Mouse (Mus musculus): ENCODE measurements around the gene Med27. TPM values are rescaled to one million over a fixed set of nuclear protein-coding genes. Genes with fewer than 3 reads are reported as not detected.
"Not testable (repeated sequence)": the region's sequence is repeated elsewhere in the genome, so short reads cannot be mapped to it uniquely, and the experiment has no call there.

Gene Med27
- polyA plus RNA-seq, 2 experiments from 2014 or later: 30.7 to 32.3 TPM

DNA sequence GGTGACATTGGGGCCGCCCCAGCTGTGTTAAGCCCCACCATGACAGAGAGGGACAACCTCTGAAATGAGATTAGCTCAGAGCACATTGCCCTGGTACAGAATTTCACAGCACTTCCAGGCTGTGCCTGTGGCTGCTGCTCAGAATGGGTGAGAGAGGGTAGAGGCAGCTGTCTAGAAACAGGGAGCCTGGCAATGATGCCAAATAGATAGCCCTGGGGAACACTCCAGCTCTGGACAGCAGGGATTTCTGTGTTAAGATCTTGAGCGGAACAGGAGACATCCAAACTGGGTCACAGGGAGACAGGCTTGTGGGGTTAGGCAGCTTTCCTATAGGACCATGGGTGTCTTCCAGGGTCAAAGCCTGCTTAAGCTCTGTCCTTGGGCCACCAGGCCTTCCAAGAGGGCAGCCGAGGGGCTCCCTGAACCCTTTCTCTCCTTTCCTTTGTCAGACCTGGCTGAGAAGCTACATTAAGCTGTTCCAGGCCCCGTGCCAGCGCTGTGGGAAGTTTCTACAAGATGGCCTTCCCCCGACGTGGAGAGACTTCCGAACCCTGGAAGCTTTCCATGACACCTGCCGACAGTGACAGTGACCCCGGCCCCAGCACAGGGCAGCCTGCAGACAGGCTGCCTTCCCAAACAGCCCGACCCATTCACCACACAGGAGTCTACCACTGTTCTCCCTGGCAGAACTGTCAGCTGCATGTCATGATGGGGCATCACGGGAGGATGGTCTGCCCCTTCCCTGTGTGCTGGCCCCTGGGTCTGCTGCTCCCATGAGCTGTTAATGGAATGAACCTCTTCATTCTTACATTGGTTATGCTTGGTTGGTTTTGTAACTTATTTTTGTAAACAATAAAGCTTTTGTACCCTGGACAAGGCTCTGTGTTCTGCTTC lies 177.5 kb downstream of the Med27 start:
- ATAC-seq: no peak

DNA sequence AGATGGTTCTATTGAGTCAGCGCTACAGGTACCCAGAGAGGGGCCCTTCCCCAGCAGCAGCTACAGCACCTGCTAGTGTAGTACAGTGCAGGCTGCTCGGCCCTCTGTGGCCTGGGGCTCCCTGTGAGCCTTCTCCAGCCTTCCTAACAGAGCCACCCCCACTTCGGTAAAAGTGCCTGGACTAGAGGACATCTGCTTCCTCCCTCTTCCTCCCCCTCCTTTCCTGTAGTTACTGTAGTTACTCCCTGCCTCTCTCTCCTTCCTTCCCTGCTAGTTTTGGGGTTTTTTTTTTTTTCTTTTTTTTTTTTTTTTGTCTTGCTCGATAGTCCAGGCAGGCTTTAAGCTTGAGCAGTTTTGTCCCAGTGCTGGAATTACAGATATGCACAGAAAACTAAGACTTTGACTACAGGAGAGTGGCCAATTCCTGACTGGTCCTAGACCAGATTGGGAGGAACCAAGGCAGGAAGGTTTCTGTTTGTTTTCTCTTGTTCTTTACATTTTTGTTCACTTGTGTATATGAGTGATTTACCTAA lies 178.7 kb downstream of the Med27 start:
- no peak for ATAC-seq

DNA sequence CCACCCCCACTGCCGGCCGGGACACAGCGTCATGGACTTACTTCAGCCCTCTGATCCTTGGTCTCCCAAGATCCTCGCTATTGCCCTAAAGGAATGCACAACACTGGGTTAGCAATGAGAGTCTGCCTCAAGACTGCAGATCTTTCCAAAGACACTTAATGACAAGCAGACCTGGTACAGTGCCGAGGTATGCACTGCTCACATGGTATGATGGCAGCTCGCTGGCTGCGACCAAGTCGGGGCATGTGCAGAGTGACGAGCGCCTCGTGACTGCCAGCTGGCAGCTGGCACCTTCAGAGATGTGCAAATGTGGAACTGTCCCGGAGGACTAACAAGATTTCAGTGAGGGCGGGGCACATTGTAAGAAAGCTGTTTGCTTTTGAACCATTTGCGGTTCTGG lies 179.6 kb downstream of the Med27 start:
- ATAC-seq: no peak

DNA sequence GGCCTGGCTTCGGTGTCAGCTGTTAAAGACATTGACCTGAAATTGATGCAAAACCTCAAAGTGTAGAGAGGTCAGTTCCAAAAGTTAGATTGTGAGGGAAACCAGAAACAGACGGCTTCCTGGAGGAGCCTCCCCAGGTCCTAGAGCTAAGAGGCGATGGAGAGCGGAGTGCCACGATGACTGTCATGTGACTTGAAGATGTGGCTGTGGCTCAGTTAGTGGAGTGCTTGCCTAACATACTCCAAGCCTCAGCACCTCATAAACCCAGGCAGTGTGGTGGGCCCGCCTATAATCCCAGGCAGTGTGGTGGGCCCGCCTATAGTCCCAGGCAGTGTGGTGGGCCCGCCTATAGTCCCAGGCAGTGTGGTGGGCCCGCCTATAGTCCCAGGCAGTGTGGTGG lies 180.9 kb downstream of the Med27 start:
- ATAC-seq: not testable (repeated sequence)

DNA sequence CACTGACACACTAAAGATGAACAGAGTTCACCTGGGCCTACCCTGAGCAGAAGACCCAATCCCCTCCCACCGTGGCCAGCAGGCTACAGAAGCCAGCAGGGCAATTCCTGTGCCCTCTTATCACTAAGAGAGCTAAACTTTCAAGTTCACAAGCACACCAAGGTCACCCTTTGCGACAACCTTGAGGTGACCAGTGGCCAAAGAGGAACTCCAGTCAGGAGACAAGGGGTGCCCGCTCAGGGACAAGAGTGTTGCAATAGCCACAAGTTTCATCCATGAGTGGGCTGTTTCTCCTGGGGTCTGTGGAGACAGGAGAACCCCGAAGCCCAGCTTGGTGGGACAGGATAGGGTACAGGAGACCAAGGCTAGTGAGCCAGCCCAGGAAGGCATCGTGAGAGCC lies 182.2 kb downstream of the Med27 start:
- no peak for ATAC-seq

DNA sequence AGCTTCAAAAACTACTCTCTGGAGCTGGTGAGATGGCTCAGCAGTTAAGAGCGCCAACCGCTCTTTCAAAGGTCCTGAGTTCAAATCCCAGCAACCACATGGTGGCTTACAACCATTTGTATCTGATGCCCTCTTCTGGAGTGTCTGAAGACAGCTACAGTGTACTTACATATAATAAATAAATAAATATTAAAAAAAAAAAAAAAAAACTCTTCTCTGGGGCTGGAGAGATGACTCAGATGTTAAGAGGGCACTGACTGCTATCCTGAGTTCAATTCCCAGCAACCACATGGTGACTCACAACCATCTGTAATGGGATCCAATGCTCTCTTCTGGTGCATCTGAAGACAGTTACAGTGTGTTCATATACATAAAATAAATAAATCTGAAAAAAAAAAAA lies 183.2 kb downstream of the Med27 start:
- ATAC-seq: not testable (repeated sequence)

DNA sequence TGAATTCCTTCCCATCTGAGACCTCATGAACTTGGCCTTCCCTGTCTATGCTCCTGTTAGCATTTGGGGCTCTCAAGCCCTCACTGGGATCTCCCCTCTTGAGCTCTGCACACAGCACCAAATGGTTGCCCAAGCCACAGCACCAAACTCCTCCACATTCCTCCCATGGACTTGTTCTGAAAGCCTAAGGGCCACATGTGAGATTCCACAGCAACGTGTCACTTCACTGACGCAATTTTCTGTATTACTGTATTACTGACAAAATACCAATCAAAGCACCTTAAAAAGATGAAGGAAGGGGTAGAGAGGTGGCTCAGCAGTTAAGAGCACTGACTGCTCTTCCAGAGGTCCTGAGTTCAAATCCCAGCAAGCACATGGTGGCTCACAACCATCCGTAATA lies 185.6 kb downstream of the Med27 start:
- ATAC-seq: no peak

DNA sequence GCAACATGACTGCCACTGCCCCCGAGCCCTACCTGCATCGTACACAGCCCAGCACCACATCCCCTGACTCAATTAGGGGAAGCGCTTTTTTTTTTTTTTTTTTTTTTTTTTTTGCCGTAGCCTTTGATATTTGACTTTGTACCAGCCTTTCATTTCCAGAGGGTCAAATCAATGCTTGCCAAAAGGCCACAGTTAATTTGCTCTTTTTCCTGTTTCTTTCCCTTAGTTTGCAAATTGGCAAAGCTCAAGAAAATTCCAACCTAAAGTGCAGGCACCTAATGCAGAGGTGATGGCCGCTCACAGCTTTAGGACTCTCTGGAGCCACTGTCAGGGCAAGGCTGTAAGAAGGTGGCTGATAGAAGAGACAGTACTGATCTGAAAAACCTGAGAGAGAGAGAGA lies 186.3 kb downstream of the Med27 start:
- no peak for ATAC-seq

DNA sequence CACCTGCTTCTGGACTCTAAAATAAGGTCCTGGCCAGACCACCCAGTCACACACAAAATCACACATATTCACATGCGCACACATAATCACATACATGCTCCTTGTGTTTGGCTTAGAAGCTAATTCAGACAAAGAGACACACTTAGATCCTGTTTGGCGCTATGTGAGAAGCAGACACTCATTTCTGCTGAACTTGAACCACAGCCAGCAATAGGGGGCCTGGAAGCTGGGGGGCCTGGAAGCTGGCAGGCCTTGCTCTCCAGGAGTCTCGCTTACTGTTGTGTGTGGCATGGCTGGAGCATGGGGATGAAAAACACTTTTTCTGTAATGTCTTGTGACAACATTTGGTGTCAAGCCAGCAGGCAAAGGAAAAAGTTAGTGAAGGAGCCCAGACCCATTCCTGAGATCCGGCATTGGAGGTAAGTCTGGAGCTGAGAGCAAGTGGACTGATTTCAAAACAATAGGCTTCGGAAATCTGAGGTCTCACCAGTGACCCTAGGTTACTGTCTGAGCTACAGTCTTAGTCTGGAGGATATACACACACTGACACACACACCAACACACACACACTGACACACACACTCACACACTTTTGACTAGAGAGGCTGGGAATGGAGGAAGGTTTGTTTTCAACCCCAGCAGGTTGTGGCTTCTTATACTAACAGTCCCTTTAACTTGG lies 189.1 kb downstream of the Med27 start:
- no peak for ATAC-seq

DNA sequence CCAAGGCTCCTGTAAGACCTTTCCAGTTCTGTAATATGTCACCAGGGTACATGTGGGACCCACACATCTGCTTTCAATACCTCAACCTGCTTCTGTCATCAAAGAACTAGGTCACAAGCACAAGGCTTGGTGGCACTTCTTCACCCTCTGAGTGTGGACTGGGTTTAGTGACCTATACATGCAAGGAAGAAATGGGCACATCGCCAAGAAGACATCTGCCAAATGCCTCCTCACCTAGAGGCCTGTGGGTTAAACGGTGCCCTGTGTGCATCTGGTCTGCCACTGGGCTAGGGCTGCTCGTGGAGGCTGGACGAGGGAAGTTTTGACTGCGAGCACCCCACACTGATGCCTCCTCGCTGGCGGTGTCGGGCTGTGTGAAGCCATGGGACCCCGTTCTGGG lies 189.9 kb downstream of the Med27 start:
- ATAC-seq: no peak

DNA sequence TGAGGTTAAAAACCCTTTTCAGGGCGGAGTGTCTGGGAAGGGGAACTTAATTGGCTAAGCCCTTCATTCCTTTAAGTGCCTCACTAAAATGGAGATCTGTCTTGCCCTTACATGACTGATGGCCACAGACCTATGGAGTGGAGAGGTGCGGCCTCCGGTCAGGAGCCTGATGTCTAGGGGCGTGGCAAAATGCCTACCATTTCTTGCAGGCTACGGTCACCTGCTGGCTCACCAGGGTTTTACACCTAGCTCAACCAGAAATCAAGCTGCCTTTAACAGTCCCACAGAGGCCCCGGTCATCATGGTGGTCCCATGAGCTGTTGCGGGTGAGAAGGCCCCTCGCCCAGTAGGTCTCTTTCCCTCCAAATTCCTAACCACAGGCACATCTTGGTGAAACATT lies 190.7 kb downstream of the Med27 start:
- ATAC-seq: no peak

DNA sequence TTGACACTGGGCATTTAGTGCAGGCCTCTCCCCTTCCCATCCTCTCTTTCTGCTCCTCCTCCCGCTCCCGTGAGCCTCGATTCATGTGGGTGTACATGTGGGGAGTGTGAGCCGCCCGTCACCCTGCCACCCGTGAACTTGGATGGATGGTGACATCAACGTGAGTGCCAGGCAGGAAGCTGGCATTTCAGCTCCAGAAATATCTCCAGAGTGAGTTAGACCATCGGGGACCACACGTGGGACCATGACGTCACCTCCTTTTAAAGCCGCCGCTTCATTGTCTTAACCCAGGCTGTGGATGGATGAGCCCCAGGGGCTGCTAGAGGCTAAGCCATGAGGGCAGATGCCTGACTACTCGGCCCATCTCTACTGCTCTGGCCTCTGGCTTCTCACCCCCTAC lies 195.4 kb downstream of the Med27 start:
- no peak for ATAC-seq

DNA sequence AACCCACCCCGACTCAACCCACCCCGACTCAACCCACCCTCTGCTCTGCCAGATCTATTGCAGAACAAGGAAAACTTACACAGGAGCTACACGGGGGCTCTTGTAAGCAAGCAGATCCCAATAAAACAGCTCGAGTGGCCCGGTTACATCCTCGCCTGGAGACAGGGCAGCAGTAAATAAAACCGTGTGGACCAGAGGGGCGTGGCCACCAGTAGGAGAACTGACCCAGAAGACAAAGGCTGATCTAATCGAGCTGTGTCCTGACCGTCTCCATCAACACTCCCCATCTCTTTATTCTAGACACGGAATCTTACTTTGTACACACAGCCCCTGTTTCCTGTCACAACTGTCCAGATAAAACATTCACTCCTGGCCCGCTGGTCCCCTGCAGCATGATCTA lies 200.0 kb downstream of the Med27 start:
- ATAC-seq: no peak

DNA sequence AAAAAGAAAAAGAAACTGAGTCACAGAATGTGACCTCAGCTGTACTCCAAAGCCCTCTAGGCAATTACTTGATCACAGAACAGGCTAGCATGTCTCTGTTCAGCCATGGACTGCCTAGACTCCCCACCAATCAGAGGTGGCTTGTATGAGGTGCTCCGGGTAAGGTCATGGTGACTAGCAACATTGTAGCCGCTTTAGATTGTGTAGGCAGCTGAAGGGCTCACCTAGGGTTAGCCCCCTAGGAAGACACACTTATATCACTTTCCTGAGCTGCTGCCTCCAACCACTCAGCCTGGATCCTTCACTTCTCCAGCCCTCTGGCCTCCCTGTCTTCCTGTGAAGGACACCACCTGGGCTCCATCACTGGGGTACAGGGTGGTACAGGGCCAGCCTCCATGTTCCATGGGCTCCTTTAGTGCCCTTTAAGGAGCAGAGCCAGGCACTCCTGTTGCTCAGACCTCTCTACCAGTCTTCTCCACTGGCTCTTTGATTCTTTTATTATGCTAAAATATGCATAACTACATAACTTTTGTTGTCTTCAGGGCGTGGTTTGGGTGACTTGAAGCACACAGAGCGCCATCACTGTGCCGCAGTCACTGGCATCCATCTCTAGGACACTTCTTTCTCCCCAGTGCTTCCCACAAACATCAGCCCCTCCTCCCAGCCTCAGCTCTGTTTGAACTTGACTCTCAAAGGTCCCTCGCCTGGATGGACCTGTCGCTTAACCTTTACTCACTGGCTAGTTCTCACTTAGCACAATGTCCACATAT lies 205.4 kb downstream of the Med27 start:
- no peak for ATAC-seq

DNA sequence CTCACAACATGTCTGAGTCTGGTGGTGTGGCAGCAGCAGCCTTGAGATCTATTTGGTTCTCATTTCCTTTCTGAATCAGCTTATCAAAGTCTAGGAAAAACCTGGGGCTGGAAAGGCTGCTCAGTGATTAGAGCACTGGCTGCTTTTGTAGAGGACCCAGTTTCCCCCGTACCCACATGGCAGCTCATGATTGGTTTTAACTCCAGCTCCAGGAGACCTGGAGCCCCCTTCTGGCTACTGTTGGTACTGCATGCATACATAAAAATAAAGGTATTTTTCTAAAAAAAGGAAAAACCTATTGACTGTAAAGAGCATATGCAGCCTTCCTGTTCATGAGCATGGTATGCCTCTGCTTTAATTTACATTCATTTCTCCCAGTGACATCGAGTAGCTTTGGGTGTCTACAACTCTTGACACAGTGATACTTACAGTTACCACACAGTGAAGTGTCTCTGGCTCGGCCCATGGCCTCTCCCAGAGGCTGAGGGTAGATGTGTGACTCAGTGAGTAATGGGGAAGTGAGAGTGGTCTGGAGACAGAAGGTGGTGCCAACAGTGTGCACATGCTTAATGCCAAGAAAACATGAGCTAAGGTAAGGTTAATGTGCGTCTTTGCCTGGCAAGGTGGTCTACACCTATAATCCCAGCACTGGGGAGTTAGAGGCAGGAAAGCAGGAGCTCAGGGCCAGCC lies 207.5 kb downstream of the Med27 start:
- no peak for ATAC-seq

DNA sequence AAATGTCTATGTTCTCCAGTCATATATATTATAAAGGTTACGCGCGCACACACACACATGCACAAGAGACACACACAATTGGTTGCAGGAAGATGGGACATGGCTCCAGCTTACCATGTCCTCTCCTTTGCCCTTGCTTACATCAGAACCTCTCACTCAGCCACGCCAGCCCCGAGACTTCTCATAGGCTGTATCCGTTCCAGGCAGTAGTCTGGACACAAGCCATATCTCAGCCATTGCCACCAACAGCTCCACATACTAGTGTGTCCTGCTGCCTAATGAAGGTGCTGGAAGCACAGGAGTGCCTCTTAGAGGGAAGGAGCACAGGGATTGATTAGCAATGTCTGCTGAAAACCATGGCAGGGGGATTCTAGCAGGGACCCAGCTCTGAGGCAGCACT lies 211.9 kb downstream of the Med27 start:
- ATAC-seq: no peak

DNA sequence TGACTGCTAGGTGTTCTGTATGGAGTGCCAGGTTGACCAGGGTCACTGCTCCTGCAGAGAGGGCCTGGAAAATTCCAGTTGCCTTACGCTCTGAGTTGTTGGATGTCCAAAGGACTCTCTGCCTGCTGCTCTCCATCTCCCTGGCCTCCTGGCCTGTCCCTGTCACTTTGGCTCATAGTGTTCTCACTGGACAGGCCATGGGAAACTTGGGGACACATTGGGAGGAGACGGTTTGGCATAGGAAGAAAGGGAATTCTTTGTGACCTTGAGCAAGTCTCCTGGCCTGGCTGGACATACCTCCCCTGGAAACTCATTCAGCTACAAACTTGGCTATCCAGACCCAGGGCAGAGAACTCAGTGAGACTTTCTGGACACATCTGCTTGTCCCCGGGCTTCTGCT lies 213.3 kb downstream of the Med27 start:
- no peak for ATAC-seq

DNA sequence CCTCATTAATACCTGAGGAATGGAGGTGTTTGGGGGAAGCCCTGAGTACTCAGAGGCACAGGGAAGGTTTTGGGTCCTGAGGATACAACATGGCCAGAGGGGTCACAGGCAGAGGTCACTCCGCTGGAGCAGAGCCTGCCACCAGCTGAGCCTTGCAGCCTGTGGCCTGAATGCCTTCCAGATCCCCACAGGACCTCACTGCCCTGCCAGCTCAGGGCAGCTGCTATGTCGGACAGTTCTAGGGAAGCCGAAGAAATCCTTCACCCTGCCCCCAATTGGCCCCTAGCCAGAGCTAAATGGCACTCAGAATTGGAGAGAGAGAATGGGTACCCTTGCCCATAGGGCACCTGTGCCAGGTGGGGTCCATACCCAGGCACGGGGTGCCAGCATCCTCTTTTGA lies 214.8 kb downstream of the Med27 start:
- ATAC-seq: no peak

DNA sequence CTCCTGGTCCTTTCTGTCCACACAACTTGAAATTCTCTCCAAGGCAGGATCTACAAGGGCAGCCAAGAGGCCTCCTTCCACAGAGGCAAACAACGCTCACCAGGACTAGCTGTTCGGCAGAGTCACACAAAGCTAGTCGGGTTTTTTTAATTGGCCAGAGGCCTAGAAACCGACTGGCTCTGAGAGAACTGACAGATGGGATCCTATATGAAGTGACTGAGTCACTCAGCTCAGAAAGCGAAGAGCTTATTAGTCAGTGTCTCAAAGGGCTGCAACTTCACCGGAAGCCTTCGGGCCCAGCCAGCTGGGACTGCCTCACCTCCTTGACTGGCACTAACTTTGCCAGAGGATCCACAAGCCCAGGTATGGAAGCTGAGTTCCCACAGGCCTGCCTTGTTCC lies 217.4 kb downstream of the Med27 start:
- ATAC-seq: no peak

DNA sequence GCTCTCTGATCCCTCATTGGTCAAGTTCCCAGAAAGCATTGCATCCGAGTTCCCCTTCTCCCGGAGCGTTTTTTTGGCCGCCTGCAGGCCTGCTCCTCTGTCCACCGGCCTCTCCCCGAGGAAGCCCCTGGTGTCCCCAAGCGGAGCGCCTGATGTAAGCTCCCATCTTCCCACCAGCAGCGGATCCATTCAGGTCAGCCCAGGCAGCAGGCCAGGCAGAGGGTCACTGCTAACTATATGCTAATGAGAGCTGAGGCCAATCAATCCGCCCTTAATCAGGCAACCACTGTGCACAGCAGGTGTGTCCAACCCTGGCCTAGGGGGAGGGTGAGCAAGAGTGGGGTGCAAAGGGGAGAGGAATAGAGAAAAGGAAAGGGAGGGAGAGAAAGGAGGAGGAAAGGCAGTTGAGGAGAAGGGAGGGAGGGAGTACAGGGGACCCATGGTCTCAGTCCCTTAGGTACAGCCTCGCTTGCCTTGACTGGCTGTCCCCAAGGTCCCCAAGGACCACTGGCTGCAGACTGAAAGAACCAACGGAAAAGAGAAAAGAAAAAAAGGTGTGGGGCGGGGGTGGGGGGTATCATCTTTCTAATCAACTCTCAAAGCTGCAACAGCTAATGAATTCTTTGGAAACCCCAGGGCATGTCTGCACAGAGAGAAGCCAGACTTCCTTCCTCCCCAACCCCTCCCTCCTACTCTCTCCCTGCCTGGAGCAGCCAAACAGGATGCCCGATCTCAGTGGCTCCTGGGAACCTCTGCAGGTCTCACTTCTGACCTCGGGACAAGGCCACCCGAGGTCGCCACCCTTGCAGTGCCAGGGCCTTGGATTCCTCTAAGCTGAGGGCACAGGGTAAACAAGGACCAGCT lies 219.2 kb downstream of the Med27 start:
- no peak for ATAC-seq

DNA sequence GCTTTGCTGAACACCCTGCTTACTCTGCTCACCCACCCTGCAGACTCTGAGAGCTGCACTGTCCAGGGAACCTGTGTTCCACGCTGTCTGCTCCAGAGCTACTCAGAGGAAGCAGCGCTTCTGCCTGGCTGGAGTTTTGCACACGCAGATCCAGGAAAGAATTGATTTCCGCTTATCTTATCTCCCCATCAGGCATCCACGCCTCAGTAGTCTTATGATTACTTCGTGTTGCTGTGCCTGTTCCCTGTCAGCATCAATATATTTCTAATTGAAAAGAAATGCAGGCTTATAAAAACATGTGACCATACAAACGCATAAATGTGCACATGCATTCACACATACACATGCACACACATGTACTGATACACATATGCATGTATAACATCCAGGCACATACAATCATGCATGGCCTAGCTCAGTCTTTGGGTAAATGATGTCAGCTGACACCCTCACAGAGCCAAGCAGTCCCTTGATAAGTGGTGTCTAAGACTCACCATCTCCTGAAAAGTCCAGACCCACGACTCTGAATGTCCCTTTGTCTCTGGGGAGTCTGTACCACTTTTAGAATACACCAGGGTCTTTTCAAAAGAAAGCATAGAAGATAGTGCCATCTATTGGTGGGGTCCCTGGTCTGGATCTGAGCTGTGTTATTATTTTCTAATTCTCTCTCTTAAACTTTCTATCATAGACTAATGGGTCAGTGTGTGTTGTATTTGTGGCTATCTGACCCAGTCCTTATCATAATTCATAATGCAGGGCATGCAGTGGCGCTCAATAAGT lies 225.5 kb downstream of the Med27 start:
- no peak for ATAC-seq

Measured in CD4-positive, CD25-positive, alpha-beta regulatory T cell, adult 4 months (primary cell).